Mouse (Mus musculus): ENCODE measurements at regions not wholly inside any gene's neighbourhood (a gene's known extent, or its start where the extent isn't known, plus 50 kb on each side); places are given as distances from the start of the nearest gene placed in this dataset.

DNA sequence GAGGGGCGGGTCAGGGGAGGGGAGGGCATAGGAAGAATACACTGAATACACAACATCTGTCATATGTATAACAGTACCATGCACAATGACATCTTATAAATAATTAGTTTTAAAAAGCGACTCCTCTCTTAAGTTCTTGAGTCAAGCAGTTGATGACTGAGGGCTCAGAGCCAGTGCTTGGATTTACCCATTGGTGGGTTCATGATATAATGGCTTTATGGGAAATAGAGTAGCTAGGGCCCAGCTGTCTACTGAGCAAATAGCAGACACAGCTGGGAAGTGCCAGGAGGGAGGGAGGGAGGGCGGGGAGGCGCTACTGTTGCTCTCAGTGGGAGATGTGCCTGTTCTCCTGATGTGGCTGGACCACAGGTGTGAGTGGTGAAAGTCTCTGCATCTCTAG is 268.5 kb downstream of the Matn1 start:
- DNase-seq (ENCODE audit: low read depth), result no peak

DNA sequence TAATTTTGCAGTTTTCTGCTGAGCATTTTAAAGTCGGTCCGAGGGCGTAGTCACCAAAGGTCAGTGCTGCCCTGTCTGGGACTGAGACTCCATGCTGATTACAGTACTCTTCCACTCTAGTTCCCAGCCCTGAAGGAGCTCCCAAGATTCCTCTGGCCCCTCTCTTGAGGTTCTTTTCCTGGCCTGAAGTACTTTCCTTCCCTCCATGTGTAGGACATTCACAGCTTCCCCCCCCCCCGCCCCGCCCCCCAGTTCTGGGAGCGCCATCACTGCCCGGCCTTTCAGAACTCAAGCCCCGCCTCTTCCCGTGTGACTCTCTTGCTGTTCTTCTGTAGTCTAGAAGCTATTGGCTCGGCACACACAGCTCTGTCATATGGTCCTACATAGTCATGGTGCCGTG is 271.5 kb downstream of the Matn1 start:
- no peak for DNase-seq (ENCODE audit: low read depth)

DNA sequence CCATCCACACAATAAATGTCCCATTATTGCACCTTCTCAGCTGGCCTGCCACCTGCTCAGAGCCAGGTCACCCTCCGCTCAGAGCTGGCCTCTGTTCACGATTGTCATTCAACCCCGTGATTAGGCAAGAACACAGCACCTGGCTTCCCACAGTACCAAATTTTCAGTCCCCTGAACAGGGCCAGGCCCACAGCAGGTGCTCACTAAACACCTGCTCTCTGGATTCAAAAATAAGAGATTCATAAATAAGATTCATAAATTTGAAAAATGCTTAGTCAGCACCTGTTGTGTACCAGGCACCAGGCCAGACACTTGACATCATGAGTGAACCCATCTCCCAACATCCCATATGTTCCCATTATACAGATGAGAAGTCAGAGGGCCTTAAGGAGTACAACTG is 272.2 kb downstream of the Matn1 start:
- no peak for DNase-seq (ENCODE audit: low read depth)

DNA sequence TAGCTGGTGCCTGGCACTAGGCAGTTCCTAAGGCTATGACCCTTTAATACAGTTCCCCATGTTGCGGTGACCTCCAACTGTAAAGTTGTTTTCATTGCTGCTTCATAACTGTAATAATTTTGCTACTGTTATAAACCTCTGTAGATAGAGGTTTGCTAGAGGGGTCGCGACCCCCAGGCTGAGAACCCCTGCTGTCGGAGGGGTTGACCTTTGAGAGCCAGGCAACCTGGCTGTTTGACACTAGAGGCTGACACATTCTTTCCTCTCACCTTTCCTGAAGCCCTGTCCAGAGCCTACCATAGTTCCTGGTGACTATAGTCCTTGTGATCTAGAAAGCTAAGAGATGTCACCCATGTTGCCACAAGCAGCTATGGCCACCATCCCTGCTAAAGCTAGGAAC is 272.9 kb downstream of the Matn1 start:
- no peak for DNase-seq (ENCODE audit: low read depth)

DNA sequence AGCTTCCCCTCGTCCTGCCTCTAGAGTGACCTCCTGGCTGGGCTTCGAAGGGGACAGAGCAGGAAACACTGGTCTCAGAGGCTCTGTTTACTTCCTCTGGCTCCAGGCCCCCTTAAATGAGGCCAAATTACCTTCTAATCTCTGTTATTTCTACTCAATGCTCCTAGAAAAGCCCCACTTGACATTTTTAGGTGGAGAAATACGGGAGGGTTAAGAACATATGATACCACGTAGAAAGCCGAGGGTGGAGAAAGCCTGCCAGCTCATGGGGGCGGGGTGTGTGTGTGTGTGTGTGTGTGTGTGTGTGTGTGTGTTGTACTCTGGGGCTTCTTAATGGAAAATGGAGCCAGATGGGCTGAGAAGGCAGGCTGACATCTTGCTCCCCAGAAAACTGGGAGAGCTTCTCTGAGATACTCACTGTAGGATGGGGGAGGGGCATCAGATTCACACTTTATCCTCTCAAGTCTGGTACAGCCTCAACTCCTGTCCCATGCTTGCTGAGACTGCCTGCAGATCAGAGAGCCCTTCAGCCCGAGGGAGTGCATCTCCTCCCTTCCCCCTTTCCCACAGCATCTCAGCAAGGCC is 273.5 kb downstream of the Matn1 start:
- no peak for DNase-seq (ENCODE audit: low read depth)

DNA sequence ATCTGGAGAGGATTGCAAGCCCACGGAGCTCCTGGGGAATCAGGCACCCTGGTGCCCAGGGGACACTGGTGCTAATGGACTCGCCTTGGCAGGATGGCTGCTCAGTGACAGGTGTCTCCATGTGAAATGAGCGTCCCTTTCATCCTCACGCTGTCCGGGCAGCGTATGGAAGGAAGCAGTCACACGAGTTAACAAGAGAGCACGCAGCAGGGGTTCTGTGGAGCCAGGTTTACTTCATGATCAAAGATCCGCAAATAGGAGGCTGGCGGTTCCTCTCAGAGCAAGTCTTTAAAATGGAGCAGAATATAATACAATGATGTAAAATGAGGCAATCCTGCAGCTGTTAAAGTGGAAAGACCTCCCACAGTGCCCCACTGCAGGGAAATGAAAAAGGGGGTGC is 276.8 kb downstream of the Matn1 start:
- DNase-seq (ENCODE audit: low read depth), result no peak

DNA sequence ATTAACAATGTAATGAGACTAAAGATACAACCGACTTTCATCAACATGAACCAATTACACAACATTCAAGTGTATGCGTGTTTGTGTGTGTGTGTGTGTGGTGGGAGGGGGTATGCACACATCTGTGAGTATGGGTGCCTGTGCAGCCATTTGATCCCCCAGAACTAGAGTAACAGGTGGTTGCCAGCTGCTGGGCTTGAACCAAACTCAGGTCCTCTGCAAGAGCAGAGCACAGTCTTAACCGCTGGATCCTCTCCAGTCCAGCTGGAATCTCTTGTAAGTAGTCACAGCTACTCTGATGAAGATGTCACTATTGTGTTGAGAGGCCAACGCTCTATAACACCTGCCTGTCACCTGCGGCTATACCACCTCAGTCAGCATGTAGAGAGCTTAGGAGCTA is 286.2 kb downstream of the Matn1 start:
- DNase-seq (ENCODE audit: low read depth), result no peak

DNA sequence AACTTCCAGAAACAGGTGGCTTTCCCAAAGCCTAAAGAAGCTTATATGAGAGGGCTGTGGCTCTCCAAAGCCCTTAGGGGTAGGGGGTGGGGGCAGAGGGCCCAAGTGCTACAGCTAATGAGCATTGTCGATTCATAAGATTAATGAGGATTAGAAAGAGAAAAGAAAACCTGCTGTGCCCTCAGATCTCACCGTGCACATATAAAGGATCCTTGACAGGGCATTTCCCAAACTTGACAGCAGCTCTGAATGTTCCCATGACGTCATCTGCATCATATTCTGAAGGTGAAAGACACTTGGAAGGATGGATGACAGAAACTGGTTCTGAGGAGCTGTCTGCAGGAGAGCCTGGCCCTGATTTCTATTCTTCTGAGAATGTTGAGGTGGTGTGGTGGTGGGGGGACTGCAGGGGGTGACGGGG is 292.4 kb downstream of the Matn1 start:
- DNase-seq (ENCODE audit: low read depth), result no peak

DNA sequence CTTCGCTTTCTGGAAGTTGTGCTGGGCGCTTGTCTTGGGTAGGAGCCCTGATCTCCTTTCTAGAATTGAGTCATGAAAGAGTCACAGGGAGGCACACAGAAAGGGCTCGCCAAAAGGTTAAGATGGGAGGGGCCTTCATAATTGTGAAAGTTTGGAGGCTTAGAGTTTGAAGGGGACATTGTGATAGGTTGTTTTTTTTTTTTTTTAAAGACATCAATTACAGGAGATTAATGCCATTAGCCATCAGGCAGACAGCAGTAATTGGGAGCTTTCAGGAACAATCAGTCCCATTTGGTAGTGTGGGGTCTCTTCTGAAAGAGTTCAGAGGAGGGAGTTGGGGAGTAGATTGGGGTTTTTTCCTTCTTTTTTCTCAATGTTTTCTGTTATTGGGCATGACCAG is 294.4 kb downstream of the Matn1 start:
- no peak for DNase-seq (ENCODE audit: low read depth)

DNA sequence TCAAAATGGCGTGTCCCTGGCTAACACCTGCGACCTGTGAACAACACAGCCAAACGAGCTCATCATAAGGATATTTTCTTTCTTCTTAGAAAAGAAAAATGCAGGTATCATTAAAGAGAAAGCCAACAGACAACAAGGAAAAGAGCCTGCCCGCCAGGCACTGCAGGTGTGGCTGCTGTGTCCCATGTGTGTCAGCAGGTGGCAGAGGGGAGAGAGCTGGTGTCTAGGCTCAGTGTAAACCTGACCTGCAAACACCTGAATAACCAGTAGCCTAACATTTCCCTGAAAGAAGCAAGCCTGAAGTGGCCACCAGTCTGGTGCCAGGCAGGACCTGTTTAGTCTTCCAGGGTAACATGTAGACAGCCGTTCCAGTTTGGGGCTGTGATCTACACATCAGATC is 294.9 kb downstream of the Matn1 start:
- no peak for DNase-seq (ENCODE audit: low read depth)

DNA sequence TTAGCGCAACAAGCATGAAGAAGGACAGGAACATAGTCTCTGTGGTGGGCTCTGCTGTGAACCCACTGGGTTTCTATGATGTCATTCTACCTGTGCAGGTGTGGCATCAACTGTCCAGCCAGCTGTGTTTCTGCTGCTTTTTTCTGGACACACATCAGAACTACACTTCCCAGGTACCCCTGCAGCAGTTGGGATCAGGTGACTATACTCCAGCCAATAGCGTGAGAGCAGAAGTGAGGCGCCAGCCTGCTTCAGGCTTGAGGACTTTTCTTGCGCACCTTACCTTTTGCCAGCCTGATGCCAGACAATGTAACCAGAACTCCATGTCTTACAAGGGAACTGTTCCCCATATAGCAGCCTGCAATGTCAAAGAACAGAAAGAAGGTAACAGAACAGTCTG is 296.3 kb downstream of the Matn1 start:
- DNase-seq (ENCODE audit: low read depth), result no peak

DNA sequence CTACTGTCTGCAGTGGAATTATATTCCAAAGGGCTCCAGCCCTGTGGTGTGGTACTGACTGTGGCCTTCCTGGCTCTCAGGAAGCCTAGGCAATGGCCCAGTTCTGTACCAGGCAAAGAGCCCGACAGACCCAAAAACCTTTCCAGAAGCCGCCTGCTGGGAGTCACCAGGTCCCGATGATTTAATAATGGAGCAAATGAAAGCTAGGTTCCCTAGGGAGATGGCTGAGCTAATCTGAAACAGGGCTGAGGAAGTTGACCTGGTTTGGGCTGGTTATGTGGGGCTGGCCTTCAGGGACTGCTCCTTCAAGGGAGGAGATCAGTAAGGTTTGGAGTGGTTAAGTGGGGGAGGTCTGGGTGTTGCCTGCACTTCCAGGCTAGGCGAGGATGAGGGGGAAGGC is 298.1 kb downstream of the Matn1 start:
- DNase-seq (ENCODE audit: low read depth), result no peak

DNA sequence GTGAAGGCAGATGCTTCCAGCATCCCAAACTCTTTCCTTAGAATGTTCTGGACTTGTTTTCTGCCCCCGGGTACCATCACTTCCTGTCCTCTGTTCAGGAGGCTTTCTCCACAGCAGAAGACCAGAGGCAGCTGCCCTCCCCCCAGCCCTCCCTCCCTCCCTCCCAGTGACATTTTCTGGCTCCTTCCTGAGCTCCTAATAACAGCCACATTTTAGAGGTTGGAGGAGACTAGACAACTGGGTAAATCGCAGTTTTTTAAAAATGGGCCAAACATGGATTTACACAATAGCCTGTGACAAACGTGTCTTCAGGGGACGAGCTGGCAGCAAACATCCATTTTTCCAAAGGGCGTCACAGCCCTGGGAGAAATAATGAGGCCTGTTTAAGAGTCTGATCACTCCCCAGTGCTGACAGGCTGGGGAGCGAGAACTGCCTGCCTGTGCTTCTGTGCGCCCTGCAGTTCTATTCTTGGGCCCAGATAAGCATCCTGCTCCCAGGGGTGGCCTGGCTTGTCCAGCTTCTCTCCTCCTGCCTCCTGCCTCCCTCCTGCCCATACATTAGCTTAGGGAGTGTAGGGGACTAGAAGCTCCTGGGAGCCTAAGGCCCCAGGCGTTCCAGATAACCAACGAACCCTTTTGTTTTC is 299.7 kb downstream of the Matn1 start:
- no peak for DNase-seq (ENCODE audit: low read depth)

DNA sequence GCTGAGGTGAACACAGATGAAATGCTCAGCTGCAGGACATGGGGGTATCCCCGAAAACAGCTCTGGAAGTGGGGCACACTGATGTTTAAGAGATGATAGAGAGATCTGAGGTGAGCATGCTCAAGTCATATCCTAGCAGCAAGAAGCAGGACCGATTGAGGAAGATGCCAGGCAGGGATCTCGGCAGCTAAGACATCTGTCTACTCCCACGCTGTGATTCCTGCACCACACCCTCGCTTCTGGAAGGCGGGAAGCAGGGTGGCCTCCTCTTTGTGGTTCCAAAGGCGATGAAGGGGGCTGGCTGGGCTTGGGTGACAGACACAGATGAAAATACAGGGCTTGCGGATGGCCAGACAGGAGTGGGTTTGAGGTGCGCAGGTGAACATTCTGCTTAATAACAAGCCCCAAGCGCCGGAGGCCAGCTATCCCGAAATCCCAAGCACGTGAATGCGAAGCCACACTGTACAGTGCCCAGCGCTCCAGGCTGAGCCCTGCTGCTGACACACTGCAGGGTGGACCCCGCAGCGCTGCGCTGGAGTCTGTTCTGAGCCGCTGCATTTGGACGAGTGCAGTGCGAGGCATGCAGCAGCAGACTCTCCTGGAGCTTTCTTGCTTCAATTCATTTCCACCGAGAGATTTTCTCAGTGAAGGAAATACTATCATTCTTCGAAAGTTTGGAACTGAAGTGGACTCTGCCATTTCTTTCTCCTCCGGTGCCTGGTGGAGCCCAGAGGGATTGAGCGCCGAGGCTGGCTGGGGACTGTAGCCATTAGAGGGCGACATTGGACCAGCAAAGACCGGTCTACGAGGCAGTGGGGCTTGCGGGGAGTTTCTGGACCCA is 308.6 kb downstream of the Matn1 start:
- peak; percentile 10 for DNase-seq (ENCODE audit: low read depth)

DNA sequence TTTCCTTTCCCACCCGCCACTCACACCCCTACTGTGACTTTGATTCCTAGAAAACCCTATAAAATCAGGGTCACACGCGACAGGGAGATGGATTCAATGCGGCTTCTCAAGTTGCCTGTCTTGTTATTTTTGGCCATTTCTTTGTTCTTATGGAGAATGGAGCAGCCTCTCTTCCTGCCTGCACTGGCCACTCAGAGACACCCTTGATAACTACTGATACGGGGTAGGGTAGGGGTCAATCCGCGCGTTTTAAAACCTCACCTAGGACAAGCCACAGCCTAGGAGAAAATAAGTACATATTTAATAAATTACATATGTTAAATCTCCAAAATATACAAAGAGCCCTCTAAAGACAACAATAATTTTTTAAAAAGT is 309.2 kb downstream of the Matn1 start:
- DNase-seq (ENCODE audit: low read depth), result no peak

DNA sequence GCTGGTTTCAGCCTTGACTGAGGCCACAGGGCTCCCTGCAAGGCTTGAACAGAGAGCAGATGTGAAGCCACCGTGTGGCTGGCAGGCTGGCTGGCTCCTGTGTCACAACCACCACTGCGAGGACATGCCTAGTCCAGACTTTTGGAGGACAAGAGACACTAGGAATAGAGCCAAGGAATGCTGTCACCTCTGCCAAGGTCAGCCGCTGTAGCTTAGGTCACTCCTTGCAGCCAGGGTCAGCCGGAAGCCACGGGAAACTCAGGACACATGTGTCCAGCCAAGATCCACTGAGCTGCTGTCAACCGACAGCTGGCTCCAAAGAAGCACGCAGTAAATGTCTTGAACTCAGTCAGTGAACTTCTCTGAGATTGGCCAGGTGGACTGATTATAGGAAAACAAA is 310.1 kb downstream of the Matn1 start:
- no peak for DNase-seq (ENCODE audit: low read depth)

DNA sequence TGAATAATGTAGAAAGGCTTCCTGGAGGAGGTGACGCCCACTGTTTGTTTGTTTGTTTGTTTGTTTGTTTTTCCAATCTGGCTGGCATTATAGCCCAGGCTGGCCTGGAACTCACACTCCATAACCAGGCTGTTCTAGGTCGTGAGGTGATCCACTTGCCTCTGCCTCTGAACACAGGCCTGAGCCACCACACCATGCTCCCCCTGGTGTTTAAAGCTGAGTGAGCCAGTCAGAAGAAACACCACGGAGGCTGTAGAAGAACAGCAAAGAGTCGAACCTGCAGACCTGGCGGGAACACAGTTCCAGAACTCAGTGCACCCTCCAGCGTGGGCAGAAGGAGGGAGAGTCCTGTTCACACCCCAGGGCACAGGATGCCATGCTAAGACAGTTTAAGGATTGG is 310.5 kb downstream of the Matn1 start:
- DNase-seq (ENCODE audit: low read depth), result peak; percentile 9

DNA sequence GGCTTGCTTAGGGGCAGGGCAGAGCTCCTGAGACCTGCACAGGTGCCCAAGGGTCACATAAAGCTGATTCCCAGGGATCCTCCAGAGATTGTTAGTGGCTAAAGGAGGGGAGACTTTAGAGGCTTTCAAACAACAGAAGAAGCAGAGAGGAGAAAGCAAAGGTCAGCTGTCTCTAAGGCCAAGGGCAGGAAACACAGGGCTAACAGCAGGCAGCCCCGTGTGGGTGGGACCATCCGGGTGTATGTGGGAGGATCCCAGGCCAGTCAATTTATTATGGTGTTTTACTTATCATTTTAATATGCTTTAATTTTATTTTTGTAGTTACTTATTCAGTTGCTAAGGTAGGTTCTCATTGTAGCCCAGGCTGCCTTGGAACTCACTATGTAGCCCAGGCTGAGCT is 317.1 kb downstream of the Matn1 start:
- no peak for DNase-seq (ENCODE audit: low read depth)

DNA sequence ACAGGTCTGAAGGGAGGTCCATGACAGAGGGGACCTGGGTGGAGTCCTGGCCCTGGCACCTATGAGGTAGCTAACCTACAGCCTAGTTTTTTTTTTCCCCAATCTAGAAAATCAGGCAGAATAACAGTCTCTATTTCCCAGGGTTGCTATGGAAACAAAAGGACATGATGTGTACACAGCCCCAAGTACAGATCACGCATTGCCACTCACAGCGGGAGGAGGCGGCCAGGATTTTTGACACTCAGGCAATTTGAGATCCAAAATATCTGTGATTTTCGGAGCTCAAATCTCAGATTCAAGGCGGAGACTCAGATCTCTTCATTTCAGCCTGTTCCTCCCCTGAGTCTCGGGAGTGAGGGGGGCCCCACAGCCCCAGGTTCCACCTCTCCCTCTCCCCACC is 318.7 kb downstream of the Matn1 start:
- no peak for DNase-seq (ENCODE audit: low read depth)

DNA sequence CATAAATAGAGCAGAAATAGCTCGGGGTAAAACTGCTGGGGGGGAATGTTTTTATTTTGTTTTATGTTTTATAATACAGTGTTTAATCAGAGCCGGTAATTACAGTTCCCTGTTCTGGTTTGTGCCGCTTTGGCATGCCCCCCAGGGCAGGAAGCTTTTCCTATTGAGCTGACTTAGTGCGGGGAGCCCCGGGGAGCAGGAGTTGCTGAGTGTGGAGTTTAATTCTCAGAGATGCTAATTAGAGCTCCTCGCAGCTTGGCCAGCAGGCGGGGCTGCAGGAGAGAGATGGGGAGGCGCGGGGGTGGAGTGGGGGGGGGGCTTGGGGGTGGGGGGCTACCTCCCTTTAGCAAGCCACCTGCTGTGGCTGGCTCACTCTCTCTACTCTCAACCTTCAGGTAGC is 322.6 kb downstream of the Matn1 start:
- DNase-seq (ENCODE audit: low read depth), result no peak

DNA sequence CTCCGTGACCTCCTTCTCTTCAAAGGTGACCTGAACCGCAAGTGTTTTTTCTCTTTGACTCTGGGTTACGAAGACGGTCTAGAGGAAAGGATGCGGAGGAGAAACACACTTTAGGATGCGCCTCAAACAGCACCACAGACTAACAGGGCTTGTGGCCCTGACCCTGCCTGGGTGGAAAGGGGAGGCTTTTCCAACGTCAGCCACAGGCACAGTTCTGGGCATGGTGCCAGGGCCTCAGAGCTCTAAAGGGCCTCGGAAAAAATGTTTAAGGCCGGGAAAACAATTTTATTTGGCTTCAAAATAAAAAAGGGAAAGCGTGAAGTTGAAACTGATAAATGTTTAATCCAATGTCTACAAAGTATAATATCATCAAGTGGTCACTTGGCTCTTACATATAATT is 323.6 kb downstream of the Matn1 start:
- no peak for DNase-seq (ENCODE audit: low read depth)

DNA sequence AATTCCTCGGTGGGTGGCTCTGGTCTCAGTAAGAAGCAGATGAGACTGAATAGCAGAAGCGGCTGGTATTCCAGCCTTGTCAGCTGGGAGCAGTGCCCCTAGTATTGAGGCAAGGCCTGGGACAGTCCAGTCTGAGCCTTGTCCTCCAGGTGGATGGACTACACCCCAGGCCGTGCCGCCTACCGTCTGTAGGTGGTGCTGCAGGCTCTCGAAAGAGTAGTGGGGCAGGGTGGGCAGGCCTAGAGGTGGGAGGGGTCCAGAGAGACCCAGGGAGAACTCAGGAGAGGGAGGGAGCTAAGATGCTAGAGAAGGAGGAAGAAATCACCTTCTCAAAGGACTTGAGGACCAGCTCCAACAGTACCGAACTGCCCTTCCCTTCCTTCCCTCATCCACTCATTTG is 326.0 kb downstream of the Matn1 start:
- no peak for DNase-seq (ENCODE audit: low read depth)

DNA sequence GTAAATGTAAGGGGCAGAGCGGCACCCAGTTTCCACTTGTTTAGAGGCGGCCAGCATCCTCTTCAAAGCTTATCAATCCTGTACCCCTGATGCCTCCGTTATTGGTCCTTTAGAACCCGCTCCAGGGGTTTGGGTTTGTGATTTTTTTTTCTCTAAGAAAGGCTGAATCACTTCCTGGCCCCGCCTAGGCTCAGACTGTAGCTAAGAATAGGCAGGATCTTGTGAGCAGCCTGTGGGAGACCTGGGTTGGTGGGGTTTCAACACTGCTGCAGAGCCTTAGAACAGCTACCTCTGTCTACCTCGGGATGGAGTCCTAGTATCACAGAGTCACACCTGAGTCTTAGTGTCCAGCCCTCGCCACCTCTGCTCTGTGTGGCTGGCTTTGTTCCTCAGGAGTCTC is 327.9 kb downstream of the Matn1 start:
- DNase-seq (ENCODE audit: low read depth), result no peak

DNA sequence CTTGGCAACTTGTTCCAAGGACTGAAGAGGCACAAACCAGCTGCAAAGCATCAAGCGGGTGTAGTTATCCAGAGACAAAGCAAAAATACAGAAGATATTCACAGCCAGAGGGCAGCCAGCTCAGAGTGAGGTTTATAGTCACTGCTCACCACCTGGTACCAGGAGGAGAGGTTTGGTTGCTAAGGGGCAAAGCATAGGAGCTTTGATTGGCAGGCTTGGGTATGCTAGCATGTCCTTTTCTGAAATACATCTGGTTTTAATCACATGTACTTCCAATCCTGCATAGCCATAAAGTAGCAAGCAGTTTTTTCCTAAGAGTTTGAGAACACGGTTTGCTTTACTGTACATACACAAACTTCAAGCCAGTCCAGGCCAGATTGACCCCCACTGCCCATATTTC is 349.4 kb downstream of the Matn1 start:
- DNase-seq (ENCODE audit: low read depth), result no peak
